Mouse (Mus musculus): ENCODE results near the gene Pdzph1. TPM values are rescaled to one million over a fixed set of nuclear protein-coding genes. Genes with fewer than 3 reads are reported as not detected.
A peak's percentile ranks its signal among the peaks of the same experiment; 100 is the strongest.

Gene Pdzph1
- 9.3 and 10.5 TPM in 2 replicates for polyA plus RNA-seq (2012; rRNA removed)

- TF ChIP-seq POLR2A (IDR thresholded peaks at IDR 0.05; ENCODE audit: extremely low read depth, insufficient read depth, low read length) (no peak), CTCF (IDR thresholded peaks at IDR 0.05; ENCODE audit: extremely low read depth, insufficient read depth, low read length) (no peak)
- H3K4me3 ChIP-seq (ENCODE audit: insufficient read depth, low read length), result no peak within 1 kb of the TSS
- H3K27ac ChIP-seq (ENCODE audit: insufficient read depth, low read length), result no peak within 1 kb of the TSS
- H3K4me1 ChIP-seq (ENCODE audit: control insufficient read depth, insufficient read depth, low read length), result no peaks in the 10 kb centered on the region
Observed at GRCm38 (mm10) chr17:58991275-58991674, at the start of gene Pdzph1. Pdzph1 (minus strand) TSS chr17:58991375.

- no peak overlapping the region for H3K27ac ChIP-seq (ENCODE audit: insufficient read depth, low read length)
- H3K4me3 ChIP-seq (ENCODE audit: insufficient read depth, low read length), result no peak overlapping the region
- H3K4me1 ChIP-seq (ENCODE audit: control insufficient read depth, insufficient read depth, low read length), result no peaks in the 10 kb centered on the region
- TF ChIP-seq POLR2A (IDR thresholded peaks at IDR 0.05; ENCODE audit: extremely low read depth, insufficient read depth, low read length), result no peak
- TF ChIP-seq CTCF (IDR thresholded peaks at IDR 0.05; ENCODE audit: extremely low read depth, insufficient read depth, low read length), result 0 out of 2 replicates have a peak, but pooled peaks have one; percentile 1
Observed at GRCm38 (mm10) chr17:59039754-59040153, 48.6 kb upstream of the Pdzph1 start.

GRCm38 (mm10) chr17:59033445-59033844 is 42.3 kb upstream of the Pdzph1 start:
- H3K4me3 ChIP-seq (ENCODE audit: insufficient read depth, low read length), result no peak overlapping the region
- no peak overlapping the region for H3K27ac ChIP-seq (ENCODE audit: insufficient read depth, low read length)
- TF ChIP-seq POLR2A (IDR thresholded peaks at IDR 0.05; ENCODE audit: extremely low read depth, insufficient read depth, low read length), result no peak
- no peaks in the 10 kb centered on the region for H3K4me1 ChIP-seq (ENCODE audit: control insufficient read depth, insufficient read depth, low read length)

- Histone ChIP-seq H3K4me3 (ENCODE audit: insufficient read depth, low read length) (no peak overlapping the region), H3K27ac (ENCODE audit: insufficient read depth, low read length) (no peak overlapping the region), H3K4me1 (ENCODE audit: control insufficient read depth, insufficient read depth, low read length) (no peaks in the 10 kb centered on the region)
- TF ChIP-seq POLR2A (IDR thresholded peaks at IDR 0.05; ENCODE audit: extremely low read depth, insufficient read depth, low read length) (no peak), CTCF (IDR thresholded peaks at IDR 0.05; ENCODE audit: extremely low read depth, insufficient read depth, low read length) (no peak)
Observed at GRCm38 (mm10) chr17:59026336-59026735, 35.2 kb upstream of the Pdzph1 start.

GRCm38 (mm10) chr17:59024502-59024901 is 33.3 kb upstream of the Pdzph1 start:
- Histone ChIP-seq H3K4me1 (ENCODE audit: control insufficient read depth, insufficient read depth, low read length) (no peaks in the 10 kb centered on the region), H3K27ac (ENCODE audit: insufficient read depth, low read length) (no peak overlapping the region), H3K4me3 (ENCODE audit: insufficient read depth, low read length) (no peak overlapping the region)
- TF ChIP-seq CTCF (IDR thresholded peaks at IDR 0.05; ENCODE audit: extremely low read depth, insufficient read depth, low read length) (no peak), POLR2A (IDR thresholded peaks at IDR 0.05; ENCODE audit: extremely low read depth, insufficient read depth, low read length) (no peak)

GRCm38 (mm10) chr17:59023971-59024370 is 32.8 kb upstream of the Pdzph1 start:
- Histone ChIP-seq H3K27ac (ENCODE audit: insufficient read depth, low read length) (no peak overlapping the region), H3K4me1 (ENCODE audit: control insufficient read depth, insufficient read depth, low read length) (no peaks in the 10 kb centered on the region), H3K4me3 (ENCODE audit: insufficient read depth, low read length) (no peak overlapping the region)
- TF ChIP-seq POLR2A (IDR thresholded peaks at IDR 0.05; ENCODE audit: extremely low read depth, insufficient read depth, low read length) (no peak), CTCF (IDR thresholded peaks at IDR 0.05; ENCODE audit: extremely low read depth, insufficient read depth, low read length) (no peak)

GRCm38 (mm10) chr17:59018666-59019065 is 27.5 kb upstream of the Pdzph1 start:
- Histone ChIP-seq H3K4me3 (ENCODE audit: insufficient read depth, low read length) (no peak overlapping the region), H3K4me1 (ENCODE audit: control insufficient read depth, insufficient read depth, low read length) (no peaks in the 10 kb centered on the region), H3K27ac (ENCODE audit: insufficient read depth, low read length) (no peak overlapping the region)
- TF ChIP-seq POLR2A (IDR thresholded peaks at IDR 0.05; ENCODE audit: extremely low read depth, insufficient read depth, low read length) (no peak), CTCF (IDR thresholded peaks at IDR 0.05; ENCODE audit: extremely low read depth, insufficient read depth, low read length) (no peak)

GRCm38 (mm10) chr17:59013091-59013459 is 21.9 kb upstream of the Pdzph1 start, which contains the start of gene Nudt12:
Nudt12 (minus strand) TSS chr17:59013372.
- Histone ChIP-seq H3K4me3 (ENCODE audit: insufficient read depth, low read length) (peak within 1 kb of the TSS; percentile 90), H3K27ac (ENCODE audit: insufficient read depth, low read length) (no peak within 1 kb of the TSS)

GRCm38 (mm10) chr17:59012421-59013090 is 21.4 kb upstream of the Pdzph1 start:
- Histone ChIP-seq H3K4me1 (ENCODE audit: control insufficient read depth, insufficient read depth, low read length) (no peaks in the 10 kb centered on the region), H3K4me3 (ENCODE audit: insufficient read depth, low read length) (peak overlapping the region; percentile 90), H3K27ac (ENCODE audit: insufficient read depth, low read length) (no peak overlapping the region)
- TF ChIP-seq CTCF (IDR thresholded peaks at IDR 0.05; ENCODE audit: extremely low read depth, insufficient read depth, low read length), result no peak
- no peak for TF ChIP-seq POLR2A (IDR thresholded peaks at IDR 0.05; ENCODE audit: extremely low read depth, insufficient read depth, low read length)

More at GRCm38 (mm10) chr17:59013091-59013459, 21.9 kb upstream of the Pdzph1 start, which contains the start of gene Nudt12:
- H3K4me1 ChIP-seq (ENCODE audit: control insufficient read depth, insufficient read depth, low read length), result no peaks in the 10 kb centered on the region
- 0 out of 2 replicates have a peak, but pooled peaks have one; percentile 20 for TF ChIP-seq POLR2A (IDR thresholded peaks at IDR 0.05; ENCODE audit: extremely low read depth, insufficient read depth, low read length)
- no peak for TF ChIP-seq CTCF (IDR thresholded peaks at IDR 0.05; ENCODE audit: extremely low read depth, insufficient read depth, low read length)
